Mouse (Mus musculus): ENCODE data around the gene Nutf2. TPM values are rescaled to one million over a fixed set of nuclear protein-coding genes. Genes with fewer than 3 reads are reported as not detected.

Nutf2 gene
- total RNA-seq, 1 experiment = 242 TPM

GRCm38 (mm10) chr8:105893339-105893738, 33.0 kb downstream of the Nutf2 start, which contains the start of gene Nrn1l:
Nrn1l (plus strand) TSS chr8:105893567.
- no peak within 1 kb of the TSS for H3K27ac ChIP-seq (ENCODE audit: insufficient read depth, low read depth, low read length, poor library complexity, severe bottlenecking)

GRCm38 (mm10) chr8:105897801-105898480, 37.6 kb downstream of the Nutf2 start:
- TF ChIP-seq HCFC1 (IDR thresholded peaks at IDR 0.05; ENCODE audit: borderline replicate concordance, insufficient read depth, low read length) = no peak
- no peak for TF ChIP-seq ZNF384 (IDR thresholded peaks at IDR 0.05; ENCODE audit: low read depth, low read length)
- no peak for TF ChIP-seq MAFK (IDR thresholded peaks at IDR 0.05; ENCODE audit: insufficient read depth, low read depth, low read length)
- TF ChIP-seq CHD2 (IDR thresholded peaks at IDR 0.05; ENCODE audit: low read depth, low read length) = no peak
- no peak for TF ChIP-seq ZC3H11A (IDR thresholded peaks at IDR 0.05; ENCODE audit: borderline replicate concordance, low read depth, low read length)
- in situ Hi-C loops (cut with MboI; ENCODE audit: low sequenced_read_pairs in 2 of 2, unreplicated experiment in 2 of 2) = no loop called here
- DNase-seq (ENCODE audit: low read depth, low spot score) = no peak

More at GRCm38 (mm10) chr8:105893339-105893738, 33.0 kb downstream of the Nutf2 start, which contains the start of gene Nrn1l:
- H3K4me1 ChIP-seq (ENCODE audit: control insufficient read depth in 2 of 2, insufficient read depth in 2 of 2, low read length in 2 of 2, poor library complexity in 1 of 2) = peaks cover 0 to 10% of the 10 kb centered on the region in 2 experiments; a peak in 1 of 4 replicates
- H3K9ac ChIP-seq (ENCODE audit: insufficient read depth, low read depth, low read length, poor library complexity, severe bottlenecking) = 0 out of 2 replicates have a peak within 1 kb of the TSS, but pooled peaks have one; percentile 26
- peak; percentile 85 for DNase-seq (ENCODE audit: low read depth, low spot score)
- peaks cover 34% of the 10 kb centered on the region for H3K36me3 ChIP-seq (ENCODE audit: control insufficient read depth, insufficient read depth, low read length, poor library complexity, severe bottlenecking)
- H3K9me3 ChIP-seq (ENCODE audit: control insufficient read depth, insufficient read depth, low read depth, low read length) = no peaks in the 10 kb centered on the region
- TF ChIP-seq HCFC1 (IDR thresholded peaks at IDR 0.05; ENCODE audit: borderline replicate concordance, insufficient read depth, low read length) (no peak), ZNF384 (IDR thresholded peaks at IDR 0.05; ENCODE audit: low read depth, low read length) (no peak), MAFK (IDR thresholded peaks at IDR 0.05; ENCODE audit: insufficient read depth, low read depth, low read length) (no peak), CHD2 (IDR thresholded peaks at IDR 0.05; ENCODE audit: low read depth, low read length) (no peak), ZC3H11A (IDR thresholded peaks at IDR 0.05; ENCODE audit: borderline replicate concordance, low read depth, low read length) (no peak)
- H3K4me3 ChIP-seq (ENCODE audit: insufficient read depth in 1 of 2, low read depth in 1 of 2, low read length in 2 of 2, poor library complexity in 1 of 2, severe bottlenecking in 1 of 2) = peak within 1 kb of the TSS; percentile 17 to 38; a peak in 2 of 4 replicates
- in situ Hi-C loops (cut with MboI; ENCODE audit: low sequenced_read_pairs in 2 of 2, unreplicated experiment in 2 of 2) = no loop called here

GRCm38 (mm10) chr8:105900180-105900940, 40.0 kb downstream of the Nutf2 start, which contains the start of gene Pskh1:
Pskh1 (plus strand) TSS chr8:105900441.
- peak; percentile 89 for DNase-seq (ENCODE audit: low read depth, low spot score)
- Histone ChIP-seq H3K36me3 (ENCODE audit: control insufficient read depth, insufficient read depth, low read length, poor library complexity, severe bottlenecking) (no peaks in the 10 kb centered on the region), H3K27ac (ENCODE audit: insufficient read depth, low read depth, low read length, poor library complexity, severe bottlenecking) (peak within 1 kb of the TSS; percentile 26), H3K9me3 (ENCODE audit: control insufficient read depth, insufficient read depth, low read depth, low read length) (no peaks in the 10 kb centered on the region), H3K4me1 (ENCODE audit: control insufficient read depth in 2 of 2, insufficient read depth in 2 of 2, low read length in 2 of 2, poor library complexity in 1 of 2) (no peaks in the 10 kb centered on the region), H3K4me3 (ENCODE audit: insufficient read depth in 1 of 2, low read depth in 1 of 2, low read length in 2 of 2, poor library complexity in 1 of 2, severe bottlenecking in 1 of 2) (peak within 1 kb of the TSS; percentile 89 to 92), H3K9ac (ENCODE audit: insufficient read depth, low read depth, low read length, poor library complexity, severe bottlenecking) (peak within 1 kb of the TSS; percentile 93)
- in situ Hi-C loops (cut with MboI; ENCODE audit: low sequenced_read_pairs in 2 of 2, unreplicated experiment in 2 of 2) = no loop called here
- TF ChIP-seq HCFC1 (IDR thresholded peaks at IDR 0.05; ENCODE audit: borderline replicate concordance, insufficient read depth, low read length) = peak; percentile 80
- TF ChIP-seq ZNF384 (IDR thresholded peaks at IDR 0.05; ENCODE audit: low read depth, low read length) = no peak
- TF ChIP-seq CHD2 (IDR thresholded peaks at IDR 0.05; ENCODE audit: low read depth, low read length) = no peak
- TF ChIP-seq ZC3H11A (IDR thresholded peaks at IDR 0.05; ENCODE audit: borderline replicate concordance, low read depth, low read length) = no peak
- TF ChIP-seq MAFK (IDR thresholded peaks at IDR 0.05; ENCODE audit: insufficient read depth, low read depth, low read length) = no peak

More at GRCm38 (mm10) chr8:105897801-105898480, 37.6 kb downstream of the Nutf2 start:
- Histone ChIP-seq H3K9me3 (ENCODE audit: control insufficient read depth, insufficient read depth, low read depth, low read length) (no peaks in the 10 kb centered on the region), H3K36me3 (ENCODE audit: control insufficient read depth, insufficient read depth, low read length, poor library complexity, severe bottlenecking) (no peaks in the 10 kb centered on the region), H3K4me1 (ENCODE audit: control insufficient read depth in 2 of 2, insufficient read depth in 2 of 2, low read length in 2 of 2, poor library complexity in 1 of 2) (peaks cover 0 to 8% of the 10 kb centered on the region in 2 experiments; a peak in 1 of 4 replicates), H3K9ac (ENCODE audit: insufficient read depth, low read depth, low read length, poor library complexity, severe bottlenecking) (no peak overlapping the region), H3K4me3 (ENCODE audit: insufficient read depth in 1 of 2, low read depth in 1 of 2, low read length in 2 of 2, poor library complexity in 1 of 2, severe bottlenecking in 1 of 2) (no peak overlapping the region), H3K27ac (ENCODE audit: insufficient read depth, low read depth, low read length, poor library complexity, severe bottlenecking) (no peak overlapping the region)

GRCm38 (mm10) chr8:105900941-105901616, 40.7 kb downstream of the Nutf2 start:
- no peaks in the 10 kb centered on the region for H3K4me1 ChIP-seq (ENCODE audit: control insufficient read depth in 2 of 2, insufficient read depth in 2 of 2, low read length in 2 of 2, poor library complexity in 1 of 2)
- H3K4me3 ChIP-seq (ENCODE audit: insufficient read depth in 1 of 2, low read depth in 1 of 2, low read length in 2 of 2, poor library complexity in 1 of 2, severe bottlenecking in 1 of 2) = peak overlapping the region; percentile 89 to 92
- H3K27ac ChIP-seq (ENCODE audit: insufficient read depth, low read depth, low read length, poor library complexity, severe bottlenecking) = 0 out of 2 replicates have a peak overlapping the region, but pooled peaks have one; percentile 26
- TF ChIP-seq CHD2 (IDR thresholded peaks at IDR 0.05; ENCODE audit: low read depth, low read length) = no peak
- no peak for TF ChIP-seq ZNF384 (IDR thresholded peaks at IDR 0.05; ENCODE audit: low read depth, low read length)
- TF ChIP-seq ZC3H11A (IDR thresholded peaks at IDR 0.05; ENCODE audit: borderline replicate concordance, low read depth, low read length) = no peak
- no peak for TF ChIP-seq MAFK (IDR thresholded peaks at IDR 0.05; ENCODE audit: insufficient read depth, low read depth, low read length)
- TF ChIP-seq HCFC1 (IDR thresholded peaks at IDR 0.05; ENCODE audit: borderline replicate concordance, insufficient read depth, low read length) = no peak
- no peaks in the 10 kb centered on the region for H3K9me3 ChIP-seq (ENCODE audit: control insufficient read depth, insufficient read depth, low read depth, low read length)
- in situ Hi-C loops (cut with MboI; ENCODE audit: low sequenced_read_pairs in 2 of 2, unreplicated experiment in 2 of 2) = no loop called here
- DNase-seq (ENCODE audit: low read depth, low spot score) = no peak
- H3K9ac ChIP-seq (ENCODE audit: insufficient read depth, low read depth, low read length, poor library complexity, severe bottlenecking) = peak overlapping the region; percentile 93
- H3K36me3 ChIP-seq (ENCODE audit: control insufficient read depth, insufficient read depth, low read length, poor library complexity, severe bottlenecking) = no peaks in the 10 kb centered on the region

Data from ES-E14 (cell line).